Mouse (Mus musculus): ENCODE measurements around the gene Pex3.

The Pex3 gene

GRCm38 (mm10) chr10:13552646-13553497, at the start of gene Pex3, which contains the start of gene Adat2:
Gene Pex3 (minus strand): TSS chr10:13553142.
Gene Adat2 (plus strand): TSS chr10:13552894.
- in situ Hi-C loops (cut with MboI, MseI) = no loop called here

GRCm38 (mm10) chr10:13600926-13601325, 48.0 kb upstream of the Pex3 start:
- in situ Hi-C loops (cut with MboI, MseI) = no loop called here

DNA sequence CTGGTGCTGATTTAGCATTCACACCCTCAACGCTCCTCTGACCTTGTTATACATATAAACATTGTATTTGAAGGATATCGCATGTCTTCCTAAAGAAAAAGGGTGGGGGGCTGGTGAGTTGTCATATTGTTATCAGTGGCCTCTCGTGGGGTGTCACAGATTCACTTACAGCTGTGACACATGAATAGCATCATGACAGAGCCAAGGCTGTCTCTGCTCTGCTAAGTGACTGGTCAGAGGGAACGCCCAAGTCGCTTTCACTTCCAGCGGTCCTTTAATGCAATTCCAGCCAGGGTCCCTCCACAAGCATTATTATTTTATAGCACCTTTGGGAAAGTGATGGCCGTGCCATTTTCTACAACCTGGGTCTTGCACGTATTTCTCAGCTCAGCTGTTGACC, 44.5 kb upstream of the Pex3 start:
- in situ Hi-C loops (cut with MboI, MseI) = no loop called here

DNA sequence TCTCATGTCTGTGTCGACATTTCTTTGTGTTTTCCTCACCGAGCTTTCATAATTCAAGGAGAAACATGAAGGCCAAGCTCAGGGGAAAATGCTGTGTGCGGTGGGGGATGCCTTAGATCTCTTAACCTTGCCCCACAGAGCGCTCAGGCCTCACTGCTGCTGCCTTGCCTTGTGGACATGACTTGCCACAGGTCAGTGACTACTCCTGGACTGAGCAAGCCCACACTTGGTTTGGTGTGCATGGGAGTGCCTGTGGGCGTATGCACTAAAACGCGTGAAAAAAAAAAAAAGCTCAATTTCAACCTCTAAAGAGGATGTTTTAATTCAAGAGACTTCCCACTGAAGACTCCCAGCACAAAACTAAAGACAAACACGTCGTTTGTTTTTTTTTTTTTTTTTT, 43.9 kb upstream of the Pex3 start:
- in situ Hi-C loops (cut with MboI, MseI) = no loop called here

DNA sequence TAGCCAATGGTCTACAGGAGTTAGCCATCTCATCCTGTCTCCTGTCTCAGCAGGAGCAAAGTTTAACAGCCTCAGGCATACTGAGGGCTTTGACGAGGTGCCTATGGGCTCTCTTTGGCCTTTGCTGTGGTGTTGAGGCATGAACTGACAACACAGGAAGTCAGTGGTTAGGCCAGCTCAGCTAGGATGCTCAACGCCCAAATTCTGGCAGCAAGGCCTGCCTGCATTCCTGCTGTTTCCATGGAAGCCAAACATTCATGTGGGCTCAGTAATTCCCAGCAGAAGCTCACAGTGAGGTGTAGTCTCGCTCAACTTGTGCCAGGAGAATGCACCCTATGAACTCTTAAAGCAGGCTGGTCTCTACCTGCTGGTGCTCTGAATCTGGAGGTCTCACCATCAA, 43.1 kb upstream of the Pex3 start:
- in situ Hi-C loops (cut with MboI, MseI) = no loop called here

- in situ Hi-C loops (cut with MboI, MseI) = no loop called here
Observed at GRCm38 (mm10) chr10:13593529-13593928, 40.6 kb upstream of the Pex3 start.

DNA sequence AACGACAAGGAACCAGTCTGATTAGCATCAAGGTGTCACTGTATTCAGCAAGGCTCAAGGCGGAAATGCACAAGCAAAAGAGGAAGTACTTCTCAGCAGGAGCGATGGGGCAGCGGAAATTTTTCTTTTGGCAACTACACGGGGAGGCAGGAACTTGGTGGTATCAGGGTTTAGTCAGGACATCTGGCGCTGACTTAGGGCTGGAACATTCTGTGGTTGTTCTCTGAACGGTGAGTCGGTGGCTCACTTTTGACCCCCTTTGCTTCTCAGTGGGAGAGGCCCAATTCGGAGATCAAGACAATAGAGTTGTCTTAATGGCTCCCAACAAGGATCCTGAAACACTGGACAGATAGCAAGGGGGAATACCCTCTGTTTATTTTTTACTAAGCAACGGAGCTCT, 39.3 kb upstream of the Pex3 start:
- in situ Hi-C loops (cut with MboI, MseI) = no loop called here

DNA sequence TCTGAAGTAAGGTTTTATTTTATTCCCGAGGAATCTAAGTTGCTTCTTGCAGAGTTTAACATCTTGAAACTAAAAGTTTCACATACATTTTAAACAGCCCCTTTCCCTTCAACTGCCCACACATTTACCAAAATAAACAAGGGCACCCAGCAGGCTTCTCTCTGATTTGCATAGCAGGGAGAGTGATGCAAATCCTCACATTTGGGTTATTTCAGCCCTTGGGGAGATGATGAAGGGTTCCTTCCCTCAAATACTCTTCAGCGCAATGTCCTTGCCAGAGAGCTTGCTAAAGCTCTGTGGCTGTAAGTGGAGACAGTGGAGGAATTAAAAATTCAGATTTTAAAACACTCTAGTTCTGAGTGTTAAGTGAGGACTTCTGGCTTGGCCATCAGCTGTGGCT, 35.0 kb upstream of the Pex3 start:
- in situ Hi-C loops (cut with MboI, MseI) = no loop called here

DNA sequence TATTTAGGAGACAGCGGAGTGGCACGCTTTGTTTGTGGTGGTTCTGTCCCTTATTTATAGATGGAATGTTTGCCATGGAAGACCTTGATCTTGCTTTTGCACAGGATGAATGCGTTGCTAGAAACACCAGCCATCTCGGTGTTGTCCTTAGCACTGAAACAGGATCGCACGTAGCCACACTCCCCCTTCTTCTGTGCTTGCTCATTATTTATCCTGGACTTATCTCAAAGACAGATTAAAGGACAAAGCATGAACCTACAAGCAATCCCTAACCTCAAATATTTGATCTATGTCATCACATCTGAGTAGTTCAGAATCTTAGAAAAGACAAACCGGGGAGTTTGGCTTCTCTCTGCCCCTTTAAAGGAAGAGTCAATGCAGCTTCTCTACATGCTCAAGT, 24.2 kb upstream of the Pex3 start:
- in situ Hi-C loops (cut with MboI, MseI) = loop anchor here (10.0 kb wide), 2 partner anchors 268 to 818 kb away; no protein-coding TSS in a partner anchor

GRCm38 (mm10) chr10:13572410-13572809, 19.5 kb upstream of the Pex3 start:
- in situ Hi-C loops (cut with MboI, MseI) = loop anchor here (10.0 kb wide), 2 partner anchors 272 to 822 kb away; no protein-coding TSS in a partner anchor

GRCm38 (mm10) chr10:13572003-13572402, 19.1 kb upstream of the Pex3 start:
- in situ Hi-C loops (cut with MboI, MseI) = loop anchor here (10.0 kb wide), 2 partner anchors 273 to 823 kb away; no protein-coding TSS in a partner anchor

DNA sequence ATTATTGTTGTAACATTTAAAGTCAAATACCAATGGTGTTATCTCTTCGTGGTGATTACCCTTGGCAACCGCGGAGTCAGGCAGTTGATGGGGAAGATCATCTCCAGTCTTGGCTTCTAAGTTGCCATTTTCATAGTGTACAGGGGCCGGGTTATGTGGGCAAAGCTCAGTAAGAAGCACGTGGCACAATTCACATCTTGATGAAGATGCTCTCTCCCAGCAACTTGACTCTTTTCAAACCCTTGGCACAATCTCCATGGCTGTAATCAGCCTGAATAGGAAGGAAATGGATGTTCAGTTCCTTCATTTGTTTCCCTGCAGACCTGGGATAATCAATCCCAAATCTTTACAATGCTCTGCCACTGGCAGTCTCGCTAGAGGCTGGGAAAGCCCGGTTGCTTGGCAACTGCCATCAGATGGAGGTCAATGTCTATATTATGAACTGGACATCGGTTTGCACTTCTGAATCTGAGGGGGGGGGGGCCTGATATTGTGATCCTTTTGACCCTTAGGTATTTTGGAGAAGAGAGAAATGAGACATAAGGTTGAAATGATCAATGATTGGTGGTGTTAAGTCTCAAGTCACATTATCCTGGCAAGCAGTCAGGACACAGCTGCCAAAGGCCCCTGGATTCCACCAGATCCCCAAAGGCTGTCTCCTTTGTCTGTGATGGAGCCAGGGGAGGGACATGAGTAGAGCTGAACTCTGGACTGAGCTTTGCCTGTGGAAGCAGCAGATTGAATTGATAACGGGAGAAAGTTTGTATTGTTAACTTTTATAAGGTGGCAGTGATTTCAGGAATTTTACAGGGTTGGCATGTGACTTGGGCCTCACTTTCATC, 18.0 kb upstream of the Pex3 start:
- in situ Hi-C loops (cut with MboI, MseI) = loop anchor here (10.0 kb wide), 2 partner anchors 274 to 824 kb away; no protein-coding TSS in a partner anchor

DNA sequence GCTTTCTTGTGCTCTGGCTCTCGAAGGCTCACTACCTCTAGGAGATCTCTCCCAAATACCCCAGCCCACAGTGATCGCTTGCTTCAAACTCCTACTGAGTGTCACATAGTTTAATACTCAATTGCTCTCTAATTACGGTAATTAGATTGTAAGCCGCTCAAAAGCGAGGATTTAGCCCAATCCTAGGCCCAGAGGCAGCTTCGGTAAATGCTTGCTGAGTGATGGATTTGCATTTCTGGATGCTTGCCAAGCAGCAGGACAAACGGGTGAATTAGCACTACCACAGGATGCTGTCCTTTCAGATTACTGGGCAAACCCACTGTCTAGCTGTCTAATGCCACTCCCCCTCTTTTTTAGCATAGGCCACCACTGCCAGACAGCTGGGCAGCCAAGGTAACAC, 16.9 kb upstream of the Pex3 start:
- in situ Hi-C loops (cut with MboI, MseI) = loop anchor here (10.0 kb wide), 3 partner anchors 275 to 825 kb away; no protein-coding TSS in a partner anchor

- in situ Hi-C loops (cut with MboI, MseI) = loop anchor here (10.0 kb wide), 1 partner anchor 638 kb away; no protein-coding TSS in a partner anchor
Observed at GRCm38 (mm10) chr10:13566393-13566792, 13.5 kb upstream of the Pex3 start.

GRCm38 (mm10) chr10:13565080-13565448, 12.1 kb upstream of the Pex3 start:
- in situ Hi-C loops (cut with MboI, MseI) = loop anchor here (10.0 kb wide), 1 partner anchor 640 kb away; no protein-coding TSS in a partner anchor

DNA sequence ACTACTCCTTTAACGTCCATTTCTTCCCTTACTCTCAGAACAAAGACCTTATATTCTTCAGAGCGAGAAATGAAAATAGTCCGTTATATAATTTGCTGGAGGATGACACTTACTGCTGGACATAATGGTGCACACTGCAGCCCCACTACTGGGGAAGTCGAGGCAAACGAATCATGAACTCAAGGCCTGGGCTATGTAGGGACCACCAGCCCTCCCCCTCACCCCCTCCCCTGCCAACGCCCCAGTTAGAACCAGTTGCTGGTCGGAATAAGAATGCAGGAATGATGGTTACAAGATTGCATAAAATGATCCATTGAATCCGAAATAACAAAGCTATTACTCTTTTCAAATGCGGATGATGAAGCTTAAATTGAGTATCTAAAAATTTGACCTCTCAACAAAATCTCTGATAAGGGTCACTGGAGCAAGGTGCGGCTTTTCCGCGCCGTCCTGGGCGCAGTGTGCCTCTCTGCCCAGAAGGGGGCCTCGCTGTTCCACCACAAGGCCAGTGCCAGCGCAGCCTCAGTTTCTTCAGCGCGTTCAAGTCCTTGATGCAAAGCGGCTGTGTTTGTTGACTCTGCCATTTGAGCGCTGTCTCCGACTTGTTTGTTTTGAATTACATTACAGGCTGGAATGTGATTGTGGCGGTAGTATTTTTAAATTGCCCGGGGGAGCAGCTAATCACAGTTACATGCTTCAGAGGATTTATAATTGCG, 11.6 kb upstream of the Pex3 start:
- in situ Hi-C loops (cut with MboI, MseI) = loop anchor here (5.0 to 10.0 kb wide), 2 partner anchors 640 to 758 kb away; no protein-coding TSS in a partner anchor

- in situ Hi-C loops (cut with MboI, MseI) = loop anchor here (5.0 to 10.0 kb wide), 2 partner anchors 645 to 762 kb away; no protein-coding TSS in a partner anchor
Observed at GRCm38 (mm10) chr10:13560014-13560674, 7.2 kb upstream of the Pex3 start.

- in situ Hi-C loops (cut with MboI, MseI) = no loop called here
Observed at GRCm38 (mm10) chr10:13554316-13554715, 1.4 kb upstream of the Pex3 start.

DNA sequence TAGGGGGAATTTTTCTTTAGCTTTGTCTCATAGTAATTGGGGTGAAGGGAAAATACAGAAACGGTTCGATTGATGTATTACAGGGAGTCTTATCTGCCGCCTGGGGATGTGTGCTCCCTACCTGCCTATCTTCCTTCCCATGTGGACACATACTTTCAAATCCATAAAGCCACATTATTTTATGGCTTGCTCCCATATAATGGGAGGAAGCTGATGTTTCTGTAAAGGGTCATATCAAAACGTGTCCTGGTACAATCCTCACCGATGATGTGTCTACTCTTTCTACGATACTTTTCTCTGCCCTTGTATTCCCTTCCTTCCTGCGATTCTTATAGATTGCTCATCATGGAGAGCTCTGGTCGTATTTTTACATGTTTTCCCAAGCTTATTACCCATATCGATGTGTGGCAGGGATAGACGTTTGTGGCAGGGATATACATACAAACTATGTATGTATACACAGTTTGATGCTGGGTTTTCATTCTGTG, 600 bp upstream of the Pex3 start:
- in situ Hi-C loops (cut with MboI, MseI) = no loop called here

DNA sequence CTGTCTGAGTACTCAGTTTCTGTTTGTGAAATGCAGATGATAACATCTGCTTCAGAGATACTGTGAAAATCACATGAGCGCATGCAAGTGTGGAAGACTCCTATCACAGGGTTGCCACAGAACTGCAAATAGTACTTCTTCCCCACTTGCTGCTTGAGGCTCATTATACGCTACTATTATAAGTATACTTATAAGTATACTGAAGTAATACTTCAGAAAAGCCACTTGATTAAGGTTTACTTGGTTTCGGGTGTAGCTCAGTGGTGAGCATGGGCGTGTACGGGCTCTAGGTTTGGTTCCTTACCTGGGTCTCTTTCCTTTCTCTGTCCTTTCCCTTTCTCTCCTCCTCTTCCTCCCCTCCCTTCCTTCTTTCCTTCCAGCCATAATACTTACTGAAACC, 11.2 kb downstream of the Pex3 start:
- in situ Hi-C loops (cut with MboI, MseI) = no loop called here
